Mouse (Mus musculus): ENCODE data around the gene Aatk.
A peak's percentile ranks its signal among the peaks of the same experiment; 100 is the strongest.

The Aatk gene

GRCm38 (mm10) chr11:119987876-119988275 lies 59.1 kb downstream of the Aatk start:
- no peak for DNase-seq

DNA sequence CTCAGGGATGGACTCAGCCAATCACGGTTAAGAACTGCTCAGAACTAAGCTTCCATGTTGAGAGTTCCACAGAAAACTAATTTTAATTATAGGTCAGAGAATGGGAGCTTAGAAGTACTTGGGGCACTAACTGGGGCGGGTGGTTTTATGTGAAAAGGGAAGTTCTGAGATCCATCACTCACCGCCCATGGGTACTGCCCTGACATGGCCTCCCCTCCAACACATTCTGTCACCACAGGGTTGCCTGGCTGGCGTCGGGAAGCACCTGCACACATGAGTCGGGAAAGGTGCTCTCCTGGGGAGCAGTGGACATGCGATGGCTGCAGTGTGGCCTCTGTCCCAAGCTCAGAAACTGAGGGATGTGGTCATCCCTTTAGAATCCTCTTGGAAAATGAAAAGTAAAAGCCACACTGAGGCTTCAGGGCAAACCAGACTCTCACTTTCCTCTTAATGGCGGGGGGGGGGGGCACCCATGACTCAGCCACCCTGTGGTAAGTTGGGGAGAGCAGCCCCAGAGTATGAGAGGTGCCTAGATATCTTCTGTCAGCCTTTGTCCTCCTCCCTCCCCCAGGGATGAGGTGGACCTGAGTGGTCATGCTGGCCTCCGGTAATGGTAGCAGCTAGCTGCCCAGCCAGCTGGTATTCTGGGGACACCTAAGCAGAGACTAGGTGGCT lies 60.1 kb downstream of the Aatk start:
- no peak for DNase-seq

GRCm38 (mm10) chr11:119983151-119983550 lies 63.8 kb downstream of the Aatk start:
- no peak for DNase-seq

DNA sequence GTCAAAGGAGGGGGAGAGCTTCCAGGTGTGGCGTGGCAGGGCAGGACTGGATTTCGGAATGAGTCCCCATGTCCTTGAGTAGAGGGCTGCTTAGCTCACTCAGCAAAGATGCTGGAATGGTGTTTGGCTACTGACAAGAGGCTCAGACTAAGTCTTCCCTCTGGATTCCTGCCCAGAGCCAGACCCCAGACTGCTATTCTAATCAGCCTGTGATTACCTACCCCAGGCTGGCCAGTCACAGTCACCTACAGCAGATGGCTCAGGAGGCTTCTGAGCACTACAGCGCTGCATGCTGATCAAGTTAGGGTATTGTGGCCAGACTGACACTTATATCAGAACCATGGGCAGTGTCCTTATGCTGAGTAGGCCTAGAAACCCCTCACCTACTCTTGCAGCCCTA lies 64.7 kb downstream of the Aatk start:
- DNase-seq = no peak

DNA sequence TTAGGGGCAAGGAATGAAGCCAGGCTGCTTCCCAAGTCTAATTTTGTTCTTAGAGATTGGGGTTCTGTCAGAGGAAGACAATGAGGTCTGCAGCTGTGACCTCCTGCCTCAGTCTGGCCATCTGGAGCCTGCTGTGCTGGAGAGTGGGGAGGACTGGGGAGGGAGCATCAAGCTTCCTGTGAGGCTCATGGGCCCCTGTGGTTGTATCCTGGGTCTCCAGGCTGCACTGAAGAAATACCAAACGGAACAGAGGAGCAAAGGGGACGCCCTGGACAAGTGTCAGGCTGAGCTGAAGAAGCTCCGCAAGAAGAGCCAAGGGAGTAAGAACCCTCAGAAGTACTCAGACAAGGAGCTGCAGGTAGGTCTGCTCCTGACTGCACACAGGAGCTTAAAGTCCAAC lies 65.2 kb downstream of the Aatk start:
- DNase-seq = no peak

DNA sequence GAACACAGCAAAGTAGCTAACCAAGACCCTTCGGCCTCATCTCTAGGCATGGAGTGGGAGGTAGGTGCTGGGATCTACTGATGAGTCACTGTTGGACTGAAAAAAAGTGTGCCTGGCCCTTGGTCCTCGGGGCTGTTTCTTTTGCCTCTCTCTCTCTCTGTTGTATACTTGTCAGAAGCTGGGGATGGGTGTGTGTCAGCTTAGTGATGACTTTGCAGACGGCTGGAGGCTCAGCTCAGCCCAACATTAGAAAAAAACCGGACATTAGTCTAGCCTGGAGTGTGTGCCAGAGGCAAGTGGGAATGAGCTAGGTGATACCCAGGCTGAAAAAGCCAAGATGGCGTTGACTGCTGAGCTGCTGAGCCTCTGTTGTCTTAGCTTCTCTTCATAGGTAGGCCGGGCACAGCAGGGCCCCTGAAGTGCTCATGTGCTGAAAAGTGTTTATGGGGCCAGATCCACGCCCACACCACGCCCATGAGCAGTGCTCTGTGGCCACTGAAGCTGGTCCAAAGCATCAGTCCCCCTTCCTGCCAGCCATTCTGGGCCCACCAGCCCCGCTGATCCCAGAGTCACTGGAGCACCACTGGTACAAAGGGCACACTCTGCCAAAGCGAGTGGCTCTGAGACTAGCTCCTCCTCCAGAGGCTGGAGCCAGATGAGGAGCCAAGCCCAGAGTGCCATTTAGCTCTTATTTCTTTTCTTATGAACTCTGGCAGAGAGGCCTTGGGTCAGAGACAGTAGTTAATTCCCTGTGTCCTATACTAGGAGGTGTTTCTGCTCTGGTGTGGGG lies 67.2 kb downstream of the Aatk start:
- DNase-seq = no peak

- no peak for DNase-seq
Observed at GRCm38 (mm10) chr11:119978701-119979100, 68.3 kb downstream of the Aatk start.

- no peak for DNase-seq
Observed at GRCm38 (mm10) chr11:119975739-119976501, 71.0 kb downstream of the Aatk start.

DNA sequence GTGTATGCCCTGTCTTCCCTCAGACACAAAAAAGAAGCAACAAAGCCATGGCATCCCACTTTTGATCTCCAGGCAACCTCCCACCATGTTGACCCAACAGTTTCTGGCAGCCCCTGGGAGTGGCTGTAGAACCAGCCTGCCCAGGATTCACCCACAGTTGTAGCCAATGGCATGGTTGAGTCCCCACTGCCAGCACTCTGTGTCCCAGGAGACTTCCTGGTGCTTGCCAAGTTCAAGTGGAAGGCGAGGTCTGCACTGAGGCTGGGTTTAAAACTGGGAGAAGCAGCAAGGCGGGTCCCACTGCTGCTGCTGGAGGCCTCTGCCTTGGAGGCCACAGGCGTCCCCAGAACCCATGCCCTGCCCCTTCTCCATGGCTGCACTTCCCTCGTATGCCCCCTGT lies 73.2 kb downstream of the Aatk start:
- DNase-seq = no peak

- no peak for DNase-seq
Observed at GRCm38 (mm10) chr11:119970021-119970851, 76.7 kb downstream of the Aatk start.

DNA sequence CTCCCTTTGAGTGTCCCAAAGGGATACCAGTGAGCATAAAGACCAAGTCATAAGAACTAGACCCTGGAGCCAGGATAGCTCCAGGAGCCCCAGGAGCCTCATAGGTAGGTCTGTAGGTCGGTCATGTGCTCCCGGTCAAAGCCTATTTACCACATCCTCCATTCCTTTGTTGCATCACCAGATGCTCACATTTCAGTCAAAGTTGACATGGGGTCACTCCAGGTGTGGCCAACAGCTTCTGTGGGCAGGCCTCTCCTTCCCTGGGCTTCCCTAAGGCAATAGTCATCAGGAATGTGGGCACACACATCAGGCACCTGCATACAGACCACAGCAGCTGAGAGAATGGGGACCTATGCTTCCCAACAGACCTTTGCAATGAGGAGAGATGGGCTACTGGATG lies 79.1 kb downstream of the Aatk start:
- no peak for DNase-seq

GRCm38 (mm10) chr11:119967401-119967800 lies 79.6 kb downstream of the Aatk start:
- no peak for DNase-seq

DNA sequence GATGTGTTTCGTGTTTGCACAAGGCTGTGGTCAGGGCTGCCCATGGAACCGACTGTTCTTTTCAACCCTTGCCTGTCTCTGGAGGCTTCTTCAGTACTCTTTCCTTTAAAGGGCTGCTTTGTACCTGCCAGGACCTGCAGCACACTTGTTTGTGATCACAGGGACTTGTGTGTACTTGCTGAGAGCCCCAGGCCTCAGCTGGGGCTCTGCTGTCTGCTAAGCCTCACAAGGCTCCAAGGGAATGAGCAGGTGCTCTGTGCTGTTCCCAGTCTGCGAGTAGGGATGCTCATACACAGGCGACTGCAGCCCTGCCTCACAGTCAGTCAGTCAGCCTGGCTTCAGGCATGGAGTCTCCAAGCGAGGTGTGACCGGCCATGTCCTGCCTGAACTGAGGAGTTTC lies 80.7 kb downstream of the Aatk start:
- DNase-seq = no peak

DNA sequence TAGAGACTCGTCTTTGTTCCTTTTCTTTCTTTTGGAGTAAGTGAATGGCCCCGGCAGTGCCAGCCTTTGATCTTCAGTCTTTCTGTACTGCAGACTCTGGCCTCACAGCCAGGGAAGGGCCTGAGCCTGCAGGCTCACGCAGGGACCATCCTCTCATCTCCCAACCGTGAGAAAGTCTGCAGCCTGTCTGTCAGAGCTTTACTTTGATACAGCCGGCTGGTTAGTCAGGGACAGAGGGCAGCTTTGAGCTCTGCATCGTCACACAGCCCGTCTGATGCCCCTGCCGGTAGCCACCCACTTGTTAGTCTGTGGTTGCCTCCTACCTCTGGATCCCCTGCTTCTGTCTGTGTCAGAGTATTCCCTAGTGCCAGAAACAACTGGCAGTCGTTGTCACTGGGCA lies 81.9 kb downstream of the Aatk start:
- DNase-seq = no peak

GRCm38 (mm10) chr11:119961511-119961910 lies 85.5 kb downstream of the Aatk start:
- DNase-seq = peak; percentile 66

DNA sequence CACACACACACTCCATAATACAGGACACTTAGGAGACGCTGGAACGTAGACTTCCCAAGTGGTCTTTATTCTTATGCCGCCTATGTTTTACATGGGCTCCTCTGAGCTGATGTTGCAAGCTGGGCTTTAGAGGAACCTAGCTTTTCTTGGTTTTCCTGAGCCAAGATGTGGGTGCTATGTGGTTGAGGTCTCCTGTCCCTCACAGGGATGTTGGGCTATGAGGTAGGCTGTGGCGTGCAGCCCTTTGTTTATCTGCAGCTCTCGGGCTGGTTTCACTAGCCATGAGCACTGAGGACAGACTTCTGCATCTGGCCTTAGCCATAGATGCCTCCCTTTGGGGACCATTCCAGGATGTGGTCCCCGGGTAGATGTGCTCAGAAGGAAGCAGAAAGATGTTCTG lies 86.3 kb downstream of the Aatk start:
- no peak for DNase-seq

- DNase-seq = no peak
Observed at GRCm38 (mm10) chr11:119959714-119960113, 87.3 kb downstream of the Aatk start.

DNA sequence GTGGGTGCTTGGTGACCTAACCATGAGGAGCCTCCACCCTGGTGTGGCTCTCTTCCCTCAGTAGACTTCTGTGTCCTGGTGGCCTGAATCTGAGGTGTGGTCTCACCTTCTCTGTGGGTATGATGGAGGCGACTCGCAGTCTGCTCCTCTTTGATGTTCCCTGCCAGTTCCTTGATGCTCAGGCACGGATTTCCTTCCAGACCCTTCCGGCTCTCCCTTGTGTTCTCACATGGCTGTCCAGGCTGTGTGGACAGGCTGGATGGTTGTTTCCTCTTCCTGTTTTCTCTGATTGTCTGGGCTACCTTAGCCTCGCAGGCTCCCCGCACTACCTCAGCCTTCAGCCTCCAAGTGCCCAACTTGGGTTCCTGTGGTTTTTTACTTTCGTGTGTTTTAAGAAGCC lies 88.1 kb downstream of the Aatk start:
- DNase-seq = no peak

Measured in right cerebral cortex, adult 18-20 months (tissue).